Mouse (Mus musculus) CD4-positive naive resting alpha-beta T cell, adult 76 days (primary cell): ENCODE measurements around the gene Zfp558. TPM values are rescaled to one million over a fixed set of nuclear protein-coding genes. Genes with fewer than 3 reads are reported as not detected.

Experiments used
- total RNA-seq: library from RNA; stranded (reverse); gene quantifications from one replicate; pipeline ENCODE4 v1.2.4, GENCODE M21; 2023

Zfp558 gene
- 2.2 TPM for total RNA-seq

DNA sequence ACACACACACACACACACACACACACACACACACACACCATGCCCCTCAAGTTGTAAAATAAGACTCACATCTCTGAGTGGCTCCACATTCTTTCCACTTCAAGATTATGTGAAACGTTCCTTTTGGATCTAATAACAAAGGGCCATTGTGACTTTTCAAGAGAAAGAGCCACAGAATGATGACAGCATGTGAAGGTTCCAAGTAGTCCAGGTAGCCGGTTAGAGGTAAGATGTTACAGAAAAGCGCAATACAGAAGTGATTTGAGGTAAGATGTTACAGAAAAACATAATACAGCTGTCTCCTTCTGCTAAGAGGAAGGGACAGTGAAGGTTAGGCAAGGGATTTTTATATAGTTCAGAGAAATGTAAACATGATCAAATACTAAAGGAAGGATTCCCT lies at the start of gene Zfp558, which contains the start of gene Mbd3l1:
Zfp558 (minus strand) TSS at position 101 of the 400 bp plus-strand sequence.
Mbd3l1 (plus strand) TSS at position 192 of the 400 bp plus-strand sequence.

DNA sequence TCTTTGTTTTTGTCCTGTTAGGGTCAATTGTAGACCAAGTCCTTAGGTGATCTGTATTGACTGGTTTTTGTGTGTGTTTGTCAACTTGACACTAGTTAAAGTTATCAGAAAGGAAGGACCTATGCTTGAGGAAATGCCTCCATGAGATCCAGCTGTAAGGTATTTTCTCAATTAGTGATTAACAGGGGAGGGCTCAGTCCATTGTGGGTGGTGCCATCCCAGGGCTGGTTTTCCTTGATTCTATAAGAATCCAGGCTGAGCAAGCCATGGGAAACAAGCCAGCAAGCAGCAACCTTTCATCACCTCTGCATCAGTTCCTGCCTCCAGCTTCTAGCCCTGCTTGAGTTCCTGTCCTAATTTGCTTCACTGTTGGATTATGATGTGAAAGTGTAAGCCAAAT lies 47.7 kb downstream of the Zfp558 start, which contains the start of gene Mbd3l2:
Mbd3l2 (plus strand) TSS at position 301 of the 400 bp plus-strand sequence.

Other genes starting within 250 kb of the Zfp558 start
- 92.7 TPM for gene Chordc1, start 186.1 kb downstream of the Zfp558 start, total RNA-seq
- not detected for gene Naalad2, start 75.3 kb downstream of the Zfp558 start, total RNA-seq
- not detected for gene Ubtfl1, start 73.8 kb downstream of the Zfp558 start, total RNA-seq
- not detected for gene Mbd3l2, start 47.6 kb downstream of the Zfp558 start, total RNA-seq
- gene Mbd3l1, start 91 bp upstream of the Zfp558 start, total RNA-seq: not detected
- gene Muc16, start 196.3 kb upstream of the Zfp558 start, total RNA-seq: 0.41 TPM